19 mouse cellular contexts compared by ENCODE assay signal in the genomic region with DNA sequence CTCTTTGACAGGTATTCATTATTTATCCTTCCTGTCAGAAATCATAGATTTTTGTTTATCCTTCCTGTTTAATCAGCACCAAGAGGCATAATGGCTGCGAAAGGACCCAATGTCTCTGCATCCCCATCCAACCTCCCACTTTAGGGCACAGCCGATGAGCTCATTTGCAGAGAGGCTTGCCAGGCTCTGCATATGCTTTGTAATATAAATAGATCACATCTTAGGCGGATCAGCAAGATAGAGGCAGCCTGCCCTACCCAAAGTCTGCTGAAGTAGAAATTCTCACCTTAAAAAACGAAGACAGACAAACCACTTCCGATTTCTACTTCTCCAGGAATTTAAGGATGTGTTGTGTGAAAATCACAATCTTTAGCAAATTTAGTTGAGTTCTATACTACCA. TPM values are rescaled to one million over a fixed set of nuclear protein-coding genes. Genes with fewer than 3 reads are reported as not detected.
DNase-seq lines count a peak whose midpoint lies in the region; TF ChIP-seq lines count a peak whose summit lies in the region.
"Had no signal": no experiment of that assay in that cellular context is flagged by ENCODE, and none has a peak within 500 bp of the region (broad histone marks: within the 10 kb centered on the region; RNA-seq: fewer than 3 reads in every experiment).

No protein-coding gene starts in this region.

- no peak overlapping the region for H3K4me3 ChIP-seq in cerebellum, adult 2 months (replicated peaks; ENCODE audit: insufficient read depth, low read depth, low read length)
- H3K4me3 ChIP-seq: heart, embryonic 12.5 days; midbrain, embryonic 12.5 days; neural tube, embryonic 15.5 days had no signal

- WGBS in cerebellum, adult 2 months = 34% methylated on average over 5 of the region's 5 CpGs

- H3K27ac ChIP-seq in cerebellum, adult 2 months (ENCODE audit: insufficient read depth, low read length) = no peak overlapping the region
- H3K27ac ChIP-seq: midbrain, embryonic 12.5 days; neural tube, embryonic 15.5 days had no signal

- TF ChIP-seq POLR2A in cerebellum, adult 2 months (IDR thresholded peaks at IDR 0.05; ENCODE audit: borderline replicate concordance, insufficient read depth, low read length) = no peak

- no peaks in the 10 kb centered on the region; the same call in 1 of the 2 replicates for H3K4me1 ChIP-seq in cerebellum, adult 2 months (ENCODE audit: control insufficient read depth, insufficient read depth, low read length)
- H3K4me1 ChIP-seq: heart, embryonic 12.5 days; midbrain, embryonic 12.5 days; neural tube, embryonic 15.5 days had no signal

- peak; percentile 2 for DNase-seq in layer of hippocampus, adult 9-10 months (ENCODE audit: low spot score)
- no peak for DNase-seq in layer of hippocampus, postnatal 10 days (ENCODE audit: low spot score in 2 of 2)
- DNase-seq in cerebellum, adult 2 months = peak; percentile 28 to 64
- peak; percentile 32 to 33 for DNase-seq in frontal cortex, adult 2 months (ENCODE audit: extremely low spot score in 1 of 2, low spot score in 1 of 2)
- peak; percentile 14 for DNase-seq in right cerebral cortex, postnatal 25 days
- DNase-seq in kidney, adult 9 months = no peak
- no peak for DNase-seq in kidney, postnatal 4 days
- DNase-seq in kidney, postnatal 14 days = no peak
- DNase-seq: adrenal gland, adult 8-10 months; gastrocnemius, postnatal 14 days; heart, postnatal 4 days; liver; lung, adult 18-20 months; lung, postnatal 36 days; thymus, adult 18-20 months had no signal

- H3K27me3 ChIP-seq in cerebellum, adult 2 months (ENCODE audit: control insufficient read depth, insufficient read depth, low read length) = no peaks in the 10 kb centered on the region
- H3K27me3 ChIP-seq: heart, embryonic 12.5 days had no signal

- TF ChIP-seq CTCF in cerebellum, adult 2 months (IDR thresholded peaks at IDR 0.05; ENCODE audit: borderline replicate concordance, insufficient read depth, low read depth, low read length) = no peak

RNA-seq across cellular contexts. Expression of a gene that starts 7.8 kb away (rescaled TPM):
- total RNA-seq in layer of hippocampus, postnatal 10 days (2021) = 10 to 100 TPM; 28.3 to 29.7 TPM
- 14.2 and 16.3 TPM in 2 replicates for polyA plus RNA-seq in cerebellum, adult 2 months (2012; rRNA removed)
- 14.9 and 15.4 TPM in 2 replicates for polyA plus RNA-seq in frontal cortex, adult 2 months (2012; rRNA removed)
- total RNA-seq: ES-E14; heart, postnatal 4 days had no signal
- polyA plus RNA-seq: heart, embryonic 12.5 days had no signal

Comparison
In these comparisons a context has a peak if more than half of its experiments do, and no peak if none do; other contexts are left out.
1. DNase-seq: peak in layer of hippocampus, adult 9-10 months (single experiment), cerebellum, adult 2 months (2 of 2), frontal cortex, adult 2 months (2 of 2) and right cerebral cortex, postnatal 25 days (single experiment); none in layer of hippocampus, postnatal 10 days (0 of 2), kidney, adult 9 months (single experiment), kidney, postnatal 4 days (0 of 2) and kidney, postnatal 14 days (single experiment).